Mouse (Mus musculus) mesoderm, embryonic 11.5 days (tissue): ENCODE measurements around the gene Nme1.
"Not testable (repeated sequence)": the region's sequence is repeated elsewhere in the genome, so short reads cannot be mapped to it uniquely, and the experiment has no call there.

Experiments used
- DNase-seq: peaks from one replicate; pipeline ENCODE4 v3.0.0-alpha.2; 2012; ENCODE audit warnings: low read depth, low spot score

The Nme1 gene

GRCm38 (mm10) chr11:93965391-93965790 lies 2.9 kb downstream of the Nme1 start:
- no peak for DNase-seq

- no peak for DNase-seq
Observed at GRCm38 (mm10) chr11:93963013-93963412, 5.3 kb downstream of the Nme1 start.

GRCm38 (mm10) chr11:93961482-93961881 lies 6.8 kb downstream of the Nme1 start:
- DNase-seq = no peak

GRCm38 (mm10) chr11:93957746-93958145 lies 10.6 kb downstream of the Nme1 start:
- no peak for DNase-seq

- DNase-seq = no peak
Observed at GRCm38 (mm10) chr11:93957031-93957555, 11.2 kb downstream of the Nme1 start.

- no peak for DNase-seq
Observed at GRCm38 (mm10) chr11:93956159-93956558, 12.2 kb downstream of the Nme1 start, which contains the start of gene Nme2. Nme2 (minus strand) TSS chr11:93956259.

GRCm38 (mm10) chr11:93955256-93956150 lies 12.8 kb downstream of the Nme1 start:
- peak; percentile 92 for DNase-seq

- no peak for DNase-seq
Observed at GRCm38 (mm10) chr11:93954738-93955255, 13.5 kb downstream of the Nme1 start.

GRCm38 (mm10) chr11:93952376-93952775 lies 15.9 kb downstream of the Nme1 start:
- no peak for DNase-seq

- no peak for DNase-seq
Observed at GRCm38 (mm10) chr11:93950045-93950444, 18.3 kb downstream of the Nme1 start.

- DNase-seq = no peak
Observed at GRCm38 (mm10) chr11:93948887-93949567, 19.3 kb downstream of the Nme1 start.

- no peak for DNase-seq
Observed at GRCm38 (mm10) chr11:93944986-93945385, 23.3 kb downstream of the Nme1 start.

GRCm38 (mm10) chr11:93940906-93941305 lies 27.4 kb downstream of the Nme1 start:
- no peak for DNase-seq

- no peak for DNase-seq
Observed at GRCm38 (mm10) chr11:93929106-93929505, 39.2 kb downstream of the Nme1 start.

- not testable (repeated sequence) for DNase-seq
Observed at GRCm38 (mm10) chr11:93915019-93915418, 53.3 kb downstream of the Nme1 start.

- DNase-seq = no peak
Observed at GRCm38 (mm10) chr11:93911603-93912002, 56.7 kb downstream of the Nme1 start.

- DNase-seq = no peak
Observed at GRCm38 (mm10) chr11:93908829-93909228, 59.5 kb downstream of the Nme1 start.

- DNase-seq = no peak
Observed at GRCm38 (mm10) chr11:93907839-93908238, 60.5 kb downstream of the Nme1 start.
